Mouse (Mus musculus) heart, embryonic 12.5 days (tissue): Measurements from ENCODE around the gene Gabarapl2. TPM values are rescaled to one million over a fixed set of nuclear protein-coding genes. Genes with fewer than 3 reads are reported as not detected.

Experiments
- ATAC-seq: fragments of 200-750 bp; cut with Nextera tagmentation; 2 replicates; pipeline ENCODE4 v1.8.0; 2017; ENCODE audit warnings: moderate TSS enrichment, moderate library complexity; ENCODE audit not compliant: insufficient number of reproducible peaks, low FRiP score
- H3K27ac ChIP-seq: fragments of 300-500 bp; sonication (generic); 2 replicates; pipeline ENCODE4 v1.5.1; 2016; ENCODE audit warnings: mild to moderate bottlenecking, moderate library complexity; ENCODE audit not compliant: poor library complexity, severe bottlenecking
- H3K27me3 ChIP-seq: fragments of 300-500 bp; sonication (generic); replicated peaks from 2 replicates; pipeline ENCODE4 v1.6.1; 2016; ENCODE audit warnings: mild to moderate bottlenecking, moderate library complexity
- H3K36me3 ChIP-seq: fragments of 300-500 bp; sonication (generic); 2 replicates; pipeline ENCODE4 v1.6.1; 2016; ENCODE audit warnings: mild to moderate bottlenecking, moderate library complexity
- H3K4me1 ChIP-seq: fragments of 300-500 bp; sonication (generic); replicated peaks from 2 replicates; pipeline ENCODE4 v1.6.1; 2016; ENCODE audit warnings: mild to moderate bottlenecking
- H3K4me2 ChIP-seq: fragments of 300-500 bp; sonication (generic); 2 replicates; pipeline ENCODE4 v1.6.1; 2016; ENCODE audit warnings: mild to moderate bottlenecking, moderate library complexity
- H3K4me3 ChIP-seq: fragments of 300-500 bp; sonication (generic); 2 replicates; pipeline ENCODE4 v1.5.1; 2016; ENCODE audit warnings: mild to moderate bottlenecking
- H3K9ac ChIP-seq: fragments of 300-500 bp; sonication (generic); 2 replicates; pipeline ENCODE4 v1.6.1; 2016; ENCODE audit warnings: mild to moderate bottlenecking, moderate library complexity
- H3K9me3 ChIP-seq: fragments of 300-500 bp; sonication (generic); replicated peaks from 2 replicates; pipeline ENCODE4 v1.6.1; 2016; ENCODE audit warnings: mild to moderate bottlenecking, moderate library complexity
- WGBS: fragments of 180-500 bp; shearing (Covaris S2); methylation state at CpG from one replicate; pipeline ENCODE4 v1.1.7; 2016; 5-methylcytosine and 5-hydroxymethylcytosine counted together
- polyA plus RNA-seq: library from polyadenylated mRNA; unstranded; fragments of >200 nt; fragmentation: Nextera tagmentation; extraction: Ambion mirVana; gene quantifications from 2 replicates; pipeline ENCODE4 v1.2.1, GENCODE M21; 2016

The Gabarapl2 gene
- polyA plus RNA-seq, 1 experiment from 2014 or later, result 184 TPM

- Histone ChIP-seq H3K9me3 (peaks cover 7% of the 10 kb centered on the region; the same call in 1 of the 2 replicates), H3K27ac (no peak overlapping the region), H3K27me3 (no peaks in the 10 kb centered on the region), H3K4me3 (no peak overlapping the region), H3K36me3 (peaks cover 41% of the 10 kb centered on the region), H3K9ac (no peak overlapping the region), H3K4me1 (no peaks in the 10 kb centered on the region), H3K4me2 (no peak overlapping the region)
- WGBS, result 35% methylated on average over 5 of the region's 5 CpGs
- no peak for ATAC-seq
Observed at GRCm38 (mm10) chr8:111968991-111969390, 28.5 kb downstream of the Gabarapl2 start.

DNA sequence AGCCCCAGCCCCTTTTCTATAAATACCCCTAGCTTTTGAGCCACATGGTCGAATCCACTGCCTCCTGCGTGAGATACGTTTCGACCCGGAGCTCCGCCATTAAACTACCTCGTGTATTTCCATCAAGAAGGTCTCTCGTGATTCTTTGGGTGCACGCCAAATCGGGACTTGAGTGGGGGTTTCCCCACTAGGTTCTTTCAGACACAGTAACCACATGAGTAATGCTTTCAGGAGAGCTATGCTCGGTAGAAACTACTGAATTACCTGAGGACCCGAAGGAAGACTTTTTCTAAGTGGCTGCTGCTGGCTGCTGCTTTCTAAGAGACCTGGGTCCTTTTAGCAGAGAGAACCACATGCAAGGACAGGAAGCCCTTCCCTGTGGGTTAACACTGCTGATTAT lies 33.6 kb downstream of the Gabarapl2 start:
- peaks cover 10% of the 10 kb centered on the region; the same call in 1 of the 2 replicates for H3K9me3 ChIP-seq
- peaks cover 60% of the 10 kb centered on the region for H3K36me3 ChIP-seq
- no peak overlapping the region for H3K4me3 ChIP-seq
- 94% methylated on average over 12 of the region's 12 CpGs for WGBS
- H3K9ac ChIP-seq, result no peak overlapping the region
- H3K27me3 ChIP-seq, result no peaks in the 10 kb centered on the region
- H3K27ac ChIP-seq, result no peak overlapping the region
- no peak for ATAC-seq
- H3K4me2 ChIP-seq, result no peak overlapping the region
- H3K4me1 ChIP-seq, result no peaks in the 10 kb centered on the region

DNA sequence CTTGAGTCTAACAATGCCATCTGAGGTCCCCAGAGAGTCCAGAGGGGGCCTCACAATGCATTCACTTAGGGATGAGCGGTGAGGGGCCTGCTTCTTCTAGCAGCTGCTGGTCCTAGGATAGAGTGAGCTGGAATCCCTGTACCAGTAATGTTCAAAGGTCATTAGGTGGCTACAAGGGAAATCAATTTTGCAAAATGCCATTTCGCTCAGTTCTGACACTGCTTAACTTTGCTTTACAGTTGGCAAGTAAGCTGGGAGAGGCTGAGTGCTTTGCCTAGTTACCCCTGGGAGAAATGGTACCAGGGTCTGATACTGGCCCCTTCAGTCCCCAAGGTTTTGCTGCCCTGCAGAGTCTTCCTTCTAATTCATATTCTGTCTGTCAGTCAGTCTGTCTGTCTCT lies 35.2 kb downstream of the Gabarapl2 start:
- H3K9me3 ChIP-seq, result peaks cover 10% of the 10 kb centered on the region; the same call in 1 of the 2 replicates
- no peaks in the 10 kb centered on the region for H3K4me1 ChIP-seq
- H3K27me3 ChIP-seq, result no peaks in the 10 kb centered on the region
- WGBS, result 95% methylated on average over 2 of the region's 2 CpGs
- H3K9ac ChIP-seq, result no peak overlapping the region
- no peak for ATAC-seq
- H3K27ac ChIP-seq, result no peak overlapping the region
- H3K4me2 ChIP-seq, result no peak overlapping the region
- H3K4me3 ChIP-seq, result no peak overlapping the region
- H3K36me3 ChIP-seq, result peaks cover 66% of the 10 kb centered on the region

- no peak overlapping the region for H3K4me3 ChIP-seq
- H3K9ac ChIP-seq, result no peak overlapping the region
- H3K27me3 ChIP-seq, result no peaks in the 10 kb centered on the region
- no peaks in the 10 kb centered on the region for H3K4me1 ChIP-seq
- peaks cover 62% of the 10 kb centered on the region for H3K36me3 ChIP-seq
- H3K4me2 ChIP-seq, result no peak overlapping the region
- 76% methylated on average over 2 of the region's 2 CpGs for WGBS
- no peak overlapping the region for H3K27ac ChIP-seq
- ATAC-seq, result no peak
- peaks cover 10% of the 10 kb centered on the region; the same call in 1 of the 2 replicates for H3K9me3 ChIP-seq
Observed at GRCm38 (mm10) chr8:111976326-111976725, 35.8 kb downstream of the Gabarapl2 start.

- H3K4me3 ChIP-seq, result no peak overlapping the region
- H3K4me2 ChIP-seq, result no peak overlapping the region
- no peaks in the 10 kb centered on the region for H3K4me1 ChIP-seq
- no peak overlapping the region for H3K9ac ChIP-seq
- 69% methylated on average over 10 of the region's 10 CpGs for WGBS
- H3K27me3 ChIP-seq, result no peaks in the 10 kb centered on the region
- H3K36me3 ChIP-seq, result peaks cover 61% of the 10 kb centered on the region
- ATAC-seq, result no peak
- peaks cover 10% of the 10 kb centered on the region; the same call in 1 of the 2 replicates for H3K9me3 ChIP-seq
- H3K27ac ChIP-seq, result no peak overlapping the region
Observed at GRCm38 (mm10) chr8:111978147-111978546, 37.6 kb downstream of the Gabarapl2 start.

DNA sequence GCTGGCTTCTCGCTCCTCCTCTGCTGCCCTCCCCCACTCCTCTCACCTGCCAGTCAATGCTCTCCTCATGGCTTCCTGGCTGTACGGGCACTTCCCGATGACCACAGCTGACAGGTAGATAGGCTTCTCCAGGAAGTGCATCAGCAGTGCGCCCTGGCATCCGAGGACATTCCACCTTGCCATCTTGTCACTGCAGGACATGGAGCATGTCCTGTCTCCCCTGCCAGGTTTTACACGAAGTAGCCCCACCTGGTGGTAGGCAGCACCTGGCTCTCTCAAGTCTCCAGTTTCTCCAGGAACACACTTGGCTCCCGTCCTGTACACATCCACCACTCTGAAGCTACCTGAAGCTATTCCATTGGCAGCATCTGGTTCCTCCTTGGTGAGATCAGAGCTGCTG lies 41.6 kb downstream of the Gabarapl2 start:
- Histone ChIP-seq H3K4me2 (no peak overlapping the region), H3K27me3 (no peaks in the 10 kb centered on the region), H3K4me1 (peaks cover 13% of the 10 kb centered on the region), H3K27ac (no peak overlapping the region), H3K36me3 (peaks cover 57% of the 10 kb centered on the region), H3K4me3 (no peak overlapping the region), H3K9me3 (no peaks in the 10 kb centered on the region), H3K9ac (no peak overlapping the region)
- 74% methylated on average over 7 of the region's 7 CpGs for WGBS
- ATAC-seq, result no peak

- Histone ChIP-seq H3K9ac (no peak overlapping the region), H3K27me3 (no peaks in the 10 kb centered on the region), H3K4me1 (peaks cover 13% of the 10 kb centered on the region), H3K36me3 (peaks cover 63% of the 10 kb centered on the region), H3K27ac (peak overlapping the region; percentile 50; the same call in 1 of the 2 replicates), H3K4me3 (no peak overlapping the region), H3K4me2 (no peak overlapping the region), H3K9me3 (no peaks in the 10 kb centered on the region)
- no peak for ATAC-seq
- 52% methylated on average over 10 of the region's 10 CpGs for WGBS
Observed at GRCm38 (mm10) chr8:111984511-111984910, 44.0 kb downstream of the Gabarapl2 start.

GRCm38 (mm10) chr8:111989911-111990310 lies 49.4 kb downstream of the Gabarapl2 start:
- Histone ChIP-seq H3K4me3 (no peak overlapping the region), H3K9me3 (no peaks in the 10 kb centered on the region), H3K36me3 (peaks cover 57% of the 10 kb centered on the region), H3K9ac (no peak overlapping the region), H3K27me3 (no peaks in the 10 kb centered on the region), H3K4me1 (peaks cover 8% of the 10 kb centered on the region), H3K4me2 (no peak overlapping the region), H3K27ac (no peak overlapping the region)
- 19% methylated on average over 7 of the region's 7 CpGs for WGBS
- ATAC-seq, result 0 out of 2 replicates have a peak, but pooled peaks have one; percentile 29

DNA sequence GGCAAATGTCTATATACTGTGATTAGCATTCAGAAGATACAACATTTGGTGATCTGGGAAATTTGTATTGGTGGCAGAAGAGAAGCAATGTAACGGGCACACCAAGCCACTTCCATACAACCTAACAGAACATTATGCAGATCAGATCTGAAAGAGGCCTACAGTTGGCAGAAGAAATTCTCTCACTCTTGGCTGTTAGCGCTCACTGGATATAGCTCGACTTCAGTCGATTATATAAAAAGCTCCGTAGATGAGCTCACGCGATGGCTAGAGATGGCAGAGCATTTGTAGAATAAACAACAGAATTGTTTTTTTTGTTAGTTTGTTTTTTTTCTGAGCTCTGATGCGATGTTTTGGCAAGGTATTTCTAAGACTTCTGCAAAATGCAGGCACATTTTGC lies 50.8 kb downstream of the Gabarapl2 start:
- peaks cover 6% of the 10 kb centered on the region; the same call in 1 of the 2 replicates for H3K4me1 ChIP-seq
- 57% methylated on average over 8 of the region's 8 CpGs for WGBS
- peak overlapping the region; percentile 92; the same call in 1 of the 2 replicates for H3K9ac ChIP-seq
- H3K4me3 ChIP-seq, result peak overlapping the region; percentile 93
- peak overlapping the region; percentile 68 for H3K4me2 ChIP-seq
- H3K27me3 ChIP-seq, result no peaks in the 10 kb centered on the region
- peaks cover 60% of the 10 kb centered on the region for H3K36me3 ChIP-seq
- no peak overlapping the region for H3K27ac ChIP-seq
- no peaks in the 10 kb centered on the region for H3K9me3 ChIP-seq
- no peak for ATAC-seq

DNA sequence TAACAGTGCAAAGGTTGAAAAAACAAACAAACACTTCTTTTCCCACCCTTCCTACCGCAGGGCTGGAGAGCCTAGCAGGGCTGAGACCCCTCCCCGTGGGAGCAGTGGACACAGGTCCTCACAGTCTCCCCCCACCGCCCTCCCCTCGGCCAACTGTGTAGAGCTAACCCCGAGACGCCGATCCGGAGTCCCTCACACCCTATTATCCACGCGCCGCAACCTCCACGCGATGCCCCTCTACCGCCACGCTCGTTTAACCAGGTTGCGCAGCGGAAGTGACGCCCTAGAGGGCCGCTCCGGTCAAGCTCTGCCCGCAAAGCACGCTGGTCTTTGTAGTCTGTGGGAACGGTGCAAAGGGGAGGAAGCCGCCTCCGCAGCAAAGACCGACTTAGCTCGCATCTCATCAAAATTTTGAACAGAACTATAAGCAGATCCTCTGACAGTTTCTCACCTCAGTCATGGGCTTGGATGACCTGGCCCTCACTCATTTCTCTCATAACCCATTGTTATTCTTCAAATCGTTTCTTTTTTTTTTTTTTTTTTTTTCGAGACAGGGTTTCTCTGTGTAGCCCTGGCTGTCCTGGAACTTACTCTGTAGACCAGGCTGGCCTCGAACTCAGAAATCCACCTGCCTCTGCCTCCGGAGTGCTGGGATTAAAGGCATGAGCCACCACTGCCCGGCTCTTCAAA lies 51.7 kb downstream of the Gabarapl2 start, which contains the start of gene Adat1:
TSS of gene Adat1 (minus strand) at position 290 of the 690 bp plus-strand sequence.
- Histone ChIP-seq H3K27me3 (no peaks in the 10 kb centered on the region), H3K4me3 (peak within 1 kb of the TSS; percentile 93), H3K4me1 (peaks cover 6% of the 10 kb centered on the region; the same call in 1 of the 2 replicates), H3K9ac (peak within 1 kb of the TSS; percentile 92), H3K27ac (0 out of 2 replicates have a peak within 1 kb of the TSS, but pooled peaks have one; percentile 26), H3K4me2 (peak within 1 kb of the TSS; percentile 68), H3K9me3 (no peaks in the 10 kb centered on the region), H3K36me3 (peaks cover 63% of the 10 kb centered on the region)
- ATAC-seq, result peak; percentile 89
- 6% methylated on average over 33 of the region's 33 CpGs for WGBS

- no peak overlapping the region for H3K9ac ChIP-seq
Observed at GRCm38 (mm10) chr8:111992703-111993039, 52.2 kb downstream of the Gabarapl2 start.

More at GRCm38 (mm10) chr8:111992703-111993039, 52.2 kb downstream of the Gabarapl2 start:
- H3K4me3 ChIP-seq, result no peak overlapping the region
- WGBS, result 70% methylated on average over 3 of the region's 3 CpGs
- no peaks in the 10 kb centered on the region for H3K27me3 ChIP-seq
- no peak overlapping the region for H3K27ac ChIP-seq
- peak overlapping the region; percentile 68; the same call in 1 of the 2 replicates for H3K4me2 ChIP-seq
- H3K9me3 ChIP-seq, result no peaks in the 10 kb centered on the region
- peaks cover 63% of the 10 kb centered on the region for H3K36me3 ChIP-seq
- peaks cover 6% of the 10 kb centered on the region; the same call in 1 of the 2 replicates for H3K4me1 ChIP-seq
- no peak for ATAC-seq
